Mouse (Mus musculus): ENCODE data around the gene Fbxo17.

DNA sequence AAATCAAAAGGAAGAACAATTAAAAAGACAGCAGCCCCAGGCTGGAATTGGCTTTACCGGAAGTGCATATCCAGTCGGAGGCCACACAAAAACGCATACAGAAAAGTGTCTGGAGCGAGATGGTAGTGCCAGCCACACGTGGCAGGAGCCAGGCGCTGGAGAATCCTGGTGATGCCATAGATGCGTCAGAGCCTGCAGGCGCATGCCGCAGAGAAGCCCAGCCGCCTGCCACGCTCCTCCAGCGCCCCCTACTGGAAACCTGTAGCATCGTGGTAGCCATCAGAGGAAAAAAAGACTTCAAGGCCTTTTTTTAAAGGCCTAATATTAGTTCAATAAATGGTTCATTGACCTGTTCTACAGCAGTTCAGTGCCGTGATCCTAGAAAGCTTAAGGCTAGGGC, 10.0 kb downstream of the Fbxo17 start:
- TF ChIP-seq CTCF (IDR thresholded peaks at IDR 0.05; ENCODE audit: borderline replicate concordance, extremely low read depth, insufficient read depth, insufficient read length) (peak; percentile 92), POLR2A (IDR thresholded peaks at IDR 0.05; ENCODE audit: borderline replicate concordance, extremely low read depth, insufficient read depth, insufficient read length, poor library complexity, severe bottlenecking) (no peak)

Data from brain, embryonic 14.5 days (tissue).